Mouse (Mus musculus) cerebellum, adult 2 months (tissue): ENCODE results near the gene Pcgf1. TPM values are rescaled to one million over a fixed set of nuclear protein-coding genes. Genes with fewer than 3 reads are reported as not detected.

Experiments used
- DNase-seq, 2 experiments: peaks; one replicate each; pipeline ENCODE4 v3.0.0; 2021
- H3K27ac ChIP-seq: fragments of 200-500 bp; 2 replicates; pipeline ENCODE4 v1.5.1; 2012; ENCODE audit warnings: low read length, control low read depth, inconsistent platforms; ENCODE audit not compliant: insufficient read depth
- H3K27me3 ChIP-seq: fragments of 200-500 bp; 2 replicates; pipeline ENCODE4 v1.6.1; 2012; ENCODE audit warnings: inconsistent platforms, mild to moderate bottlenecking, low read length, moderate library complexity; ENCODE audit not compliant: control insufficient read depth, insufficient read depth
- H3K4me1 ChIP-seq: fragments of 200-500 bp; 2 replicates; pipeline ENCODE4 v1.6.1; 2011; ENCODE audit warnings: low read length; ENCODE audit not compliant: control insufficient read depth, insufficient read depth
- H3K4me3 ChIP-seq: fragments of 200-500 bp; replicated peaks from 2 replicates; pipeline ENCODE3; 2011; ENCODE audit warnings: mild to moderate bottlenecking, low read depth, low read length, control low read depth; ENCODE audit not compliant: insufficient read depth
- CTCF ChIP-seq: fragments of 200-500 bp; IDR thresholded peaks from 2 replicates; pipeline ENCODE4 v1.5.1; 2011; ENCODE audit warnings: low read depth, mild to moderate bottlenecking, control low read depth, low read length, moderate library complexity, borderline replicate concordance; ENCODE audit not compliant: insufficient read depth
- POLR2A ChIP-seq: fragments of 200-500 bp; IDR thresholded peaks from 2 replicates; pipeline ENCODE4 v1.6.1; 2011; ENCODE audit warnings: low read length, control low read depth, borderline replicate concordance; ENCODE audit not compliant: insufficient read depth
- WGBS: fragments of 180-500 bp; shearing (Covaris S2); methylation state at CpG from one replicate; pipeline ENCODE4 v1.1.7; 2018; 5-methylcytosine and 5-hydroxymethylcytosine counted together
- polyA plus RNA-seq: library from polyadenylated mRNA; depleted of rRNA; stranded (reverse); fragments of >200 nt; gene quantifications from 2 replicates; pipeline ENCODE4 v1.2.3, GENCODE M21; 2012

The Pcgf1 gene
- polyA plus RNA-seq, 1 experiment, result 57.5 TPM

DNA sequence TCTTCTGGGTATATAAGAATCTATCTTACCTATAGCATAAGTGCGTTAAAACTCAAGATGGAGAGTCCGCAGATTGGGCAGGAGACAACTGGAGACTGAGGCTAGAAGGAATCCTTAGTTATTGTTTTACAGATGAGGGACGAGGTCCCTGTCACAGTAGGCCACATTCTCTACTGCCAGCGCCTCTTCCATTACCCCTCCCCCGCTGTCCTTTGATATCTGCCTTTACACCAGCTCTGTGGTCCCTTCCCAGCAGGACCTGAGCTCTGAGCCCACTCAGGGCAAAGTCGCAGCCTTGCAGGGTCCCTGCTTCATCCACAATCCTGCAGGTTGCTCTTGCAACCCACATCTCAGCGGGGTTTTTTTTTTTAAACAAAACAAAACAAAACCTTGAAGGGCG is 9.4 kb upstream of the Pcgf1 start:
- WGBS, result 14% methylated on average over 8 of the region's 8 CpGs
- DNase-seq, result no peak
- Histone ChIP-seq H3K4me1 (no peaks in the 10 kb centered on the region), H3K27me3 (peaks cover 14% of the 10 kb centered on the region; the same call in 1 of the 2 replicates), H3K27ac (no peak overlapping the region), H3K4me3 (no peak overlapping the region)
- TF ChIP-seq POLR2A, result no peak
- TF ChIP-seq CTCF, result no peak

DNA sequence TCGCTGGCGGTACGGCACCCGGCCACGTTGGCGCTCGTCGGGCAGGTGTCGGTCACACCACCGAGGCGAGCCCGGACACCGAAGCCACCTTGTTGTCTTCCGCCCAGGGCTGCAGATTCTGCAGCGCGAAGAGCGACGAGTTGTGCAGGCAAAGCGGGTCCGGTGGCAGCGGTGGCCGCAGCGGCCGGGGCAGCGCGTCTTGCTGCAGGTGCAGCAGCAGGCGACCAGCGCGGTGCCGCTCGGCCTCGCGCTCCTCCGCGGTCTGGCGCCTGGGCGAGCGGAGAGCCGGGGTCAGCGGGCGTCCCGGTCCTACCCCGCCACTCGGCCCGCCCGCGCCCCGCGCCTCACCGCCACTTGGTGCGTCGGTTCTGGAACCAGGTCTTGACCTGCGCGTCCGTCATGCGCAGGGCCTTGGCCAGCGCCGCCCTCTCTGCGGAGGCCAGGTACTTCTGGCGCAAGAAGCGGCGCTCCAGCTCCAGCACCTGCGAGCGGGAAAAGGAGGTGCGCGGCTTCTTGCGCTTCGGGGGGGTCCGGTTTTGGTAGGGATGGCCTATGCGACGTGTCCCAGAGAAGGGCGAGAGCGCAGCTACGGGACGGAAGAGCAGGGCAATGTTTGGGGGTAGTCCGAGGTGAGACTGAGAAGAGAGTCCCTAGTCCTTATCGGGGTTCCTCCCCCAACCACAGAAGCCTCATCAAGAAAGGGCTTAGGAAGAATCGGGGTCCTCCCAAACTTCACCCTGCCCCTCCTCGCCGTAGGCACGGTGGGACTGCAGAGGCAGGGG is 8.8 kb upstream of the Pcgf1 start:
- peaks cover 13% of the 10 kb centered on the region; the same call in 1 of the 2 replicates for H3K27me3 ChIP-seq
- no peaks in the 10 kb centered on the region for H3K4me1 ChIP-seq
- under 1% methylated on average over 81 of the region's 81 CpGs for WGBS
- no peak overlapping the region for H3K27ac ChIP-seq
- no peak overlapping the region for H3K4me3 ChIP-seq
- no peak for TF ChIP-seq CTCF
- no peak for TF ChIP-seq POLR2A
- peak in 1 of 2 experiments; percentile 32 for DNase-seq

DNA sequence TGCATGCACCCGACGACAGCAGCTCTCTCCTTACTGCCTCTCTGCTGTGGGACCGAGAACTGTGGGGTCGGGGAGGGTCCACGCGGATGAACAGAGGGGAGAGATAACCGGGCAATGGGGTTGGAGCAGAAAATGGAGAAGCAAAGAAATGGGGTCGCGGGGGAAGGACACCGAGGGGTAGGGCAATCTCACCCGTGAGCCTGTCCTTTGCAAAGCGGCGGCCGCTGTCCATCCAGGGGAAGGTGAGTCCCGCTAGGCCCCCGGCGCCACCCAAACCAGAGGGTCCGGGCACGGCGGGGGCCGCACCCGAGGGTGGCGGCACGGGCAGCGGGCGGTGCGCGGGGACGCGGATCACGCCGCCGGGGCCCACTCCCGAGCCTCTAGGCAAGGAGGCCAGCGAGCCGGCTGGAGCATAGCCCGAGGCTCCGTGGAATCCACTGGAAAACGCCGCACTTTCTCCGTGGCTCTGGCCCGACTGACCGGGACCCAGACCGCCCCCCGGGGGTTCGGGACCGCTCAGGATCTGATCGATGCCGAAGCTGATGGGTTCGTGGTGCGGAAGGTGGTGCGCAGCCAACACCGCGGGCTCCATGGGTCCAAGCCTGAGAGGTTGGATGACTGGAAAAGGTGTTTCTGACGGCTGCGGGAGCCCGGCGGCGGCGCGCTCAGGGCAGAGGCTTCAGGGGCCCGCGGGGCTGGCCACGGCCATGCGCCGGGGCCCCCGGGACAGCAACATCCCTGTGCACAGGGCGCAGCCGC is 8.0 kb upstream of the Pcgf1 start:
- Histone ChIP-seq H3K4me1 (no peaks in the 10 kb centered on the region), H3K27me3 (peaks cover 13% of the 10 kb centered on the region; the same call in 1 of the 2 replicates), H3K27ac (no peak overlapping the region), H3K4me3 (no peak overlapping the region)
- DNase-seq, result peak in 1 of 2 experiments; percentile 41
- TF ChIP-seq POLR2A (no peak), CTCF (no peak)
- WGBS, result under 1% methylated on average over 64 of the region's 69 CpGs

DNA sequence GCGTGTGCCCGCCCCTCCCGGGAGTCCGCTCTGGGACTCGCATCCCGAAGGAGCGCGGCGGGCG is 7.6 kb upstream of the Pcgf1 start, which contains the start of gene Tlx2:
Gene Tlx2, minus strand, starts transcription at position 47 of the 64 bp plus-strand sequence.
- Histone ChIP-seq H3K27ac (no peak within 1 kb of the TSS), H3K4me1 (no peaks in the 10 kb centered on the region), H3K4me3 (no peak within 1 kb of the TSS), H3K27me3 (peaks cover 13% of the 10 kb centered on the region; the same call in 1 of the 2 replicates)
- TF ChIP-seq POLR2A (no peak), CTCF (no peak)
- under 1% methylated on average over 10 of the region's 10 CpGs for WGBS
- peak in 1 of 2 experiments; percentile 27 for DNase-seq

DNA sequence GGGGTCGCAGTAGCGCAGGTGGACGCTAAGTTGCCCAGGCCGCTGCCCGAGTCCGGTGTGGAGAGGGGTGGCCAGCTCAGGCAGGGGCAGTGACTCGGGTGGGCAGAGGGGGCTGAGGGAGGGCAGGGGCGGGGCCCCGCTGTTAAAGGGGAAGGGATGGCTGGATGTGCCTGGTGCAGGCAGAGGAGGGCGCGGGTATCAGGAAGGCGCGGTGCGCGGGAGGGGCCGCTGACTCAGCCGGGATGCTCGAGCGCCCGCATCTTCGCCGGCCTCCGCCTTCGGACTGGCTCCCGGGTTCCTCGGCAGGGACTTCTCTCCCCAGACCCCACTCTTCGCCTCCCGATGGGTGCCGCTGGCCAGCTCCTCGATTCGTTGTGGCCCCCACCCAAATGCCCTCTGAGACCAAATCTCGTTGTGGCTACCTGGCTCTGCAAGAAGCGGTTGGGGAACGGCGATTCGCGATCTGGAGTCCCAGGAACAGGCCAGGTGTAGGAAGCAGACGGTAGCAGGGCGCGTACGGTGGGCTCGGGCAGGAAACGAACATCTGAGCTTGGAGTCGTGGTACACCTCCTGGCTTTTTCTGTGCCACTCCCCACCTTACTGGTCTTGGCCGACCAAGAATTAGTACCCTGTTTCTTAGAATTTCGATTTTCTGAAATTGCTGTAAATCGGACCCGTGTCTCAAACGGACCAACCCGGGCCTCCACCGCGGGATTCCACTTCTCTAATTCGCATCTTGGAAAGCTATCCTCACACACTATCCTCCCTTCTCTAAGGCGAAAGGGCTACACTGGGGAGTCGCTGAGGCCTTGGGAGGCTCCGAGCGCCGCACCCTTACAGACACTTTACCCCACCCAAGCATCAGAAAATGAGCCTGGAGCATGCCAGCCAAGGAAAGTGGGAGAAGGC is 7.1 kb upstream of the Pcgf1 start:
- H3K4me3 ChIP-seq, result no peak overlapping the region
- peak; percentile 37 to 74 for DNase-seq
- no peak overlapping the region for H3K27ac ChIP-seq
- H3K4me1 ChIP-seq, result no peaks in the 10 kb centered on the region
- H3K27me3 ChIP-seq, result peaks cover 13% of the 10 kb centered on the region; the same call in 1 of the 2 replicates
- 2% methylated on average over 53 of the region's 58 CpGs for WGBS
- TF ChIP-seq POLR2A, result no peak
- TF ChIP-seq CTCF, result no peak

DNA sequence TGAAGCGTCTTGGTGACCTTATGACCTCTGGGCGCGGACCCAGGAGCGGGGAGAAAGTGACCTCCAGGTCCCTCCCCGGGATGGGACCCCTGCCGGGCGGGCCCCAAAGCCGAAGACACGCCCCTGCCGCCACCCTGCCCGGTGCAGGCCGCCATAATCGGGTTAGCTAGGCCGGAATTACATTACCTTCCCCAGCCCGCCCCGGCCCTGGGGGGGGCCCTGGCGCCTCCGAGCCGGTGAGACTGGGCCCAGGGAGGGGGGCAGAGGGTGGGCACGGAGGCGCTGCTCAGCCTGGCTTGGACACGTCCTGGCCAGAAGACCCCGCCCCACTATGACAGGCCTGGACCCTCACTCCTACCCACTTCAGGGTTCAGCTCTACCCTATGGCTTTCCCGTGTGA is 6.4 kb upstream of the Pcgf1 start:
- Histone ChIP-seq H3K27me3 (peaks cover 13% of the 10 kb centered on the region; the same call in 1 of the 2 replicates), H3K4me3 (no peak overlapping the region), H3K4me1 (no peaks in the 10 kb centered on the region), H3K27ac (no peak overlapping the region)
- 1% methylated on average over 24 of the region's 24 CpGs for WGBS
- no peak for DNase-seq
- TF ChIP-seq POLR2A (no peak), CTCF (no peak)

DNA sequence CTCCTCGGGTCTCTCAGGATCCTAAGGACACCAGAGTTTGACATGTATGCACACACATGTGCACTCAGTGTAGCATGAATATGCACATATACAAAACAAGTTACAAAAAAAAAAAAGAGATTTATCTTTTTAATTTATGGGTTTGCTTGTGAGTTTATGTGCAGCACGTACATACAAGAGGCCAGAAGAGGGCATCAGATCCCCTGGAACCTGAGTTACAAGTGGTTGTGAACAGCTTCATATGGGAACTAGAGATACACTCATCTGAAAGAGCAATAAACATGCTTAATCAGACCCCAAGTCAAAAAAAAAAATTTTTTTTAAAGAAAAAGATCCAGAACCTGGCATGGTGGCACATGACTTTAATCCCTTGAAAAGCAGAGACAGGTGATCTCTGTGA is 2.7 kb upstream of the Pcgf1 start:
- 19% methylated on average over 2 of the region's 2 CpGs for WGBS
- DNase-seq, result no peak
- Histone ChIP-seq H3K27me3 (peaks cover 7% of the 10 kb centered on the region; the same call in 1 of the 2 replicates), H3K4me3 (no peak overlapping the region), H3K4me1 (peaks cover 2% of the 10 kb centered on the region; the same call in 1 of the 2 replicates), H3K27ac (no peak overlapping the region)
- TF ChIP-seq CTCF, result no peak
- no peak for TF ChIP-seq POLR2A
